Mouse (Mus musculus) monocyte, adult 2 months (primary cell): ENCODE results near the gene Lhcgr.
"Not testable (repeated sequence)": the region's sequence is repeated elsewhere in the genome, so short reads cannot be mapped to it uniquely, and the experiment has no call there.

Source experiments
- DNase-seq, 2 experiments: peaks; one replicate each; pipeline ENCODE4 v3.0.0; 2022; ENCODE audit warnings: low spot score in 2 of 2, low read depth in 1 of 2

Lhcgr gene

GRCm38 (mm10) chr17:88791440-88792152, at the start of gene Lhcgr:
Lhcgr (minus strand) TSS chr17:88791990.
- no peak for DNase-seq

GRCm38 (mm10) chr17:88817601-88818000, 25.8 kb upstream of the Lhcgr start:
- DNase-seq, result no peak

- not testable (repeated sequence) for DNase-seq
Observed at GRCm38 (mm10) chr17:88812943-88813342, 21.2 kb upstream of the Lhcgr start.

GRCm38 (mm10) chr17:88810807-88811206, 19.0 kb upstream of the Lhcgr start:
- DNase-seq, result no peak

- no peak for DNase-seq
Observed at GRCm38 (mm10) chr17:88806421-88806820, 14.6 kb upstream of the Lhcgr start.

GRCm38 (mm10) chr17:88803441-88803840, 11.7 kb upstream of the Lhcgr start:
- DNase-seq, result no peak

GRCm38 (mm10) chr17:88790680-88791079, 1.1 kb downstream of the Lhcgr start:
- DNase-seq, result no peak

GRCm38 (mm10) chr17:88788392-88788791, 3.4 kb downstream of the Lhcgr start:
- DNase-seq, result no peak

GRCm38 (mm10) chr17:88786881-88787280, 4.9 kb downstream of the Lhcgr start:
- DNase-seq, result no peak

- no peak for DNase-seq
Observed at GRCm38 (mm10) chr17:88786385-88786784, 5.4 kb downstream of the Lhcgr start.

GRCm38 (mm10) chr17:88779148-88779547, 12.6 kb downstream of the Lhcgr start:
- DNase-seq, result no peak

- DNase-seq, result no peak
Observed at GRCm38 (mm10) chr17:88774103-88774526, 17.7 kb downstream of the Lhcgr start.

GRCm38 (mm10) chr17:88770081-88770480, 21.7 kb downstream of the Lhcgr start:
- DNase-seq, result no peak

- no peak for DNase-seq
Observed at GRCm38 (mm10) chr17:88769283-88769859, 22.4 kb downstream of the Lhcgr start.

- no peak for DNase-seq
Observed at GRCm38 (mm10) chr17:88766857-88767256, 24.9 kb downstream of the Lhcgr start.

- DNase-seq, result no peak
Observed at GRCm38 (mm10) chr17:88764136-88764485, 27.7 kb downstream of the Lhcgr start.

- DNase-seq, result no peak
Observed at GRCm38 (mm10) chr17:88763396-88764135, 28.2 kb downstream of the Lhcgr start.

- DNase-seq, result no peak
Observed at GRCm38 (mm10) chr17:88758003-88758437, 33.8 kb downstream of the Lhcgr start.

- DNase-seq, result no peak
Observed at GRCm38 (mm10) chr17:88755776-88756175, 36.0 kb downstream of the Lhcgr start.

GRCm38 (mm10) chr17:88753472-88753857, 38.3 kb downstream of the Lhcgr start:
- DNase-seq, result no peak

- no peak for DNase-seq
Observed at GRCm38 (mm10) chr17:88752827-88753471, 38.8 kb downstream of the Lhcgr start.

- no peak for DNase-seq
Observed at GRCm38 (mm10) chr17:88749646-88750045, 42.1 kb downstream of the Lhcgr start.
